Mouse (Mus musculus): ENCODE data around the gene Wdfy3.

The Wdfy3 gene

GRCm38 (mm10) chr5:102054511-102055093 is 15.1 kb downstream of the Wdfy3 start:
- DNase-seq, result no peak

GRCm38 (mm10) chr5:102052906-102053305 is 16.8 kb downstream of the Wdfy3 start:
- no peak for DNase-seq

- no peak for DNase-seq
These were observed 17.3 kb downstream of the Wdfy3 start for GRCm38 (mm10) chr5:102052465-102052864.

GRCm38 (mm10) chr5:102050677-102051076 is 19.0 kb downstream of the Wdfy3 start:
- DNase-seq, result no peak

- DNase-seq, result no peak
These were observed 21.3 kb downstream of the Wdfy3 start for GRCm38 (mm10) chr5:102048416-102048815.

- no peak for DNase-seq
These were observed 23.1 kb downstream of the Wdfy3 start for GRCm38 (mm10) chr5:102046617-102047116.

GRCm38 (mm10) chr5:102045636-102046616 is 23.8 kb downstream of the Wdfy3 start:
- DNase-seq, result no peak

GRCm38 (mm10) chr5:102045177-102045576 is 24.5 kb downstream of the Wdfy3 start:
- DNase-seq, result no peak

- no peak for DNase-seq
These were observed 36.4 kb downstream of the Wdfy3 start for GRCm38 (mm10) chr5:102033281-102033680.

- no peak for DNase-seq
These were observed 37.0 kb downstream of the Wdfy3 start for GRCm38 (mm10) chr5:102032594-102033240.

GRCm38 (mm10) chr5:102032191-102032590 is 37.5 kb downstream of the Wdfy3 start:
- DNase-seq, result no peak

- no peak for DNase-seq
These were observed 46.3 kb downstream of the Wdfy3 start for GRCm38 (mm10) chr5:102023376-102023775.

- DNase-seq, result no peak
These were observed 47.5 kb downstream of the Wdfy3 start for GRCm38 (mm10) chr5:102022018-102022898.

GRCm38 (mm10) chr5:102014235-102014634 is 55.5 kb downstream of the Wdfy3 start:
- DNase-seq, result no peak

GRCm38 (mm10) chr5:102013781-102014180 is 55.9 kb downstream of the Wdfy3 start:
- no peak for DNase-seq

- DNase-seq, result no peak
These were observed 58.8 kb downstream of the Wdfy3 start for GRCm38 (mm10) chr5:102010961-102011360.

GRCm38 (mm10) chr5:102009606-102010005 is 60.1 kb downstream of the Wdfy3 start:
- DNase-seq, result no peak

GRCm38 (mm10) chr5:102008712-102009111 is 61.0 kb downstream of the Wdfy3 start:
- DNase-seq, result no peak

- DNase-seq, result no peak
These were observed 63.3 kb downstream of the Wdfy3 start for GRCm38 (mm10) chr5:102006218-102006941.

GRCm38 (mm10) chr5:102003371-102003770 is 66.3 kb downstream of the Wdfy3 start:
- no peak for DNase-seq

- DNase-seq, result no peak
These were observed 68.7 kb downstream of the Wdfy3 start for GRCm38 (mm10) chr5:102001026-102001425.

- DNase-seq, result no peak
These were observed 70.8 kb downstream of the Wdfy3 start for GRCm38 (mm10) chr5:101998971-101999370.

Data from right cerebral cortex, postnatal 4 days (tissue).